Mouse (Mus musculus): Measurements from ENCODE around the gene Hoxb6. TPM values are rescaled to one million over a fixed set of nuclear protein-coding genes. Genes with fewer than 3 reads are reported as not detected.

The Hoxb6 gene
- polyA plus RNA-seq, 1 experiment from 2014 or later: 87.2 TPM

- Histone ChIP-seq H3K9me3 (ENCODE audit: control insufficient read depth, low read length) (no peaks in the 10 kb centered on the region), H3K4me2 (ENCODE audit: low read depth) (peak overlapping the region; percentile 100), H3K4me3 (ENCODE audit: low read depth, low read length) (peak overlapping the region; percentile 60), H3K27ac (ENCODE audit: low read depth, low read length) (peak overlapping the region; percentile 100), H3K27me3 (ENCODE audit: control insufficient read depth, insufficient read depth, low read length) (no peaks in the 10 kb centered on the region), H3K4me1 (ENCODE audit: control insufficient read depth, insufficient read depth, low read length) (peaks cover 85% of the 10 kb centered on the region), H3K9ac (ENCODE audit: low read length) (peak overlapping the region; percentile 100), H3K36me3 (ENCODE audit: control insufficient read depth, insufficient read depth, low read length) (peaks cover 3% of the 10 kb centered on the region; the same call in 1 of the 2 replicates)
- WGBS: 9% methylated on average over 7 of the region's 7 CpGs
- ATAC-seq (ENCODE audit: insufficient read depth, low FRiP score, low TSS enrichment): no peak
- DNase-seq (ENCODE audit: low spot score): peak; percentile 54
Observed at GRCm38 (mm10) chr11:96338957-96339855, 46.9 kb downstream of the Hoxb6 start.

GRCm38 (mm10) chr11:96340698-96341365 is 48.6 kb downstream of the Hoxb6 start:
- H3K4me2 ChIP-seq (ENCODE audit: low read depth): peak overlapping the region; percentile 100
- peak overlapping the region; percentile 100 for H3K9ac ChIP-seq (ENCODE audit: low read length)
- ATAC-seq (ENCODE audit: insufficient read depth, low FRiP score, low TSS enrichment): peak; percentile 76
- peak overlapping the region; percentile 100 for H3K27ac ChIP-seq (ENCODE audit: low read depth, low read length)
- peak; percentile 88 for DNase-seq (ENCODE audit: low spot score)
- H3K9me3 ChIP-seq (ENCODE audit: control insufficient read depth, low read length): no peaks in the 10 kb centered on the region
- 0% methylated on average over 34 of the region's 36 CpGs for WGBS
- H3K4me3 ChIP-seq (ENCODE audit: low read depth, low read length): peak overlapping the region; percentile 60
- H3K36me3 ChIP-seq (ENCODE audit: control insufficient read depth, insufficient read depth, low read length): peaks cover under 1% of the 10 kb centered on the region
- peaks cover 86% of the 10 kb centered on the region for H3K4me1 ChIP-seq (ENCODE audit: control insufficient read depth, insufficient read depth, low read length)
- H3K27me3 ChIP-seq (ENCODE audit: control insufficient read depth, insufficient read depth, low read length): no peaks in the 10 kb centered on the region

- Histone ChIP-seq H3K9me3 (ENCODE audit: control insufficient read depth, low read length) (no peaks in the 10 kb centered on the region), H3K4me2 (ENCODE audit: low read depth) (peak overlapping the region; percentile 100), H3K4me3 (ENCODE audit: low read depth, low read length) (peak overlapping the region; percentile 60), H3K36me3 (ENCODE audit: control insufficient read depth, insufficient read depth, low read length) (peaks cover 5% of the 10 kb centered on the region), H3K9ac (ENCODE audit: low read length) (peak overlapping the region; percentile 99), H3K4me1 (ENCODE audit: control insufficient read depth, insufficient read depth, low read length) (peaks cover 86% of the 10 kb centered on the region), H3K27ac (ENCODE audit: low read depth, low read length) (peak overlapping the region; percentile 100), H3K27me3 (ENCODE audit: control insufficient read depth, insufficient read depth, low read length) (no peaks in the 10 kb centered on the region)
- 1% methylated on average over 40 of the region's 40 CpGs for WGBS
- ATAC-seq (ENCODE audit: insufficient read depth, low FRiP score, low TSS enrichment) (no peak), DNase-seq (ENCODE audit: low spot score) (peak; percentile 59)
Observed at GRCm38 (mm10) chr11:96341701-96342575, 49.7 kb downstream of the Hoxb6 start.

GRCm38 (mm10) chr11:96342576-96342930 is 50.3 kb downstream of the Hoxb6 start:
- H3K4me2 ChIP-seq (ENCODE audit: low read depth): peak overlapping the region; percentile 100
- H3K9me3 ChIP-seq (ENCODE audit: control insufficient read depth, low read length): no peaks in the 10 kb centered on the region
- peak overlapping the region; percentile 60 for H3K4me3 ChIP-seq (ENCODE audit: low read depth, low read length)
- H3K27ac ChIP-seq (ENCODE audit: low read depth, low read length): peak overlapping the region; percentile 100
- peaks cover 5% of the 10 kb centered on the region for H3K36me3 ChIP-seq (ENCODE audit: control insufficient read depth, insufficient read depth, low read length)
- WGBS: 1% methylated on average over 4 of the region's 4 CpGs
- no peaks in the 10 kb centered on the region for H3K27me3 ChIP-seq (ENCODE audit: control insufficient read depth, insufficient read depth, low read length)
- peak; percentile 39 for DNase-seq (ENCODE audit: low spot score)
- no peak for ATAC-seq (ENCODE audit: insufficient read depth, low FRiP score, low TSS enrichment)
- peak overlapping the region; percentile 99 for H3K9ac ChIP-seq (ENCODE audit: low read length)
- peaks cover 83% of the 10 kb centered on the region for H3K4me1 ChIP-seq (ENCODE audit: control insufficient read depth, insufficient read depth, low read length)

GRCm38 (mm10) chr11:96343206-96343745 is 51.0 kb downstream of the Hoxb6 start:
- H3K27me3 ChIP-seq (ENCODE audit: control insufficient read depth, insufficient read depth, low read length): no peaks in the 10 kb centered on the region
- DNase-seq (ENCODE audit: low spot score) (peak; percentile 63), ATAC-seq (ENCODE audit: insufficient read depth, low FRiP score, low TSS enrichment) (no peak)
- peak overlapping the region; percentile 100 for H3K27ac ChIP-seq (ENCODE audit: low read depth, low read length)
- H3K4me2 ChIP-seq (ENCODE audit: low read depth): peak overlapping the region; percentile 100
- H3K4me3 ChIP-seq (ENCODE audit: low read depth, low read length): peak overlapping the region; percentile 60
- WGBS: 11% methylated on average over 2 of the region's 2 CpGs
- H3K4me1 ChIP-seq (ENCODE audit: control insufficient read depth, insufficient read depth, low read length): peaks cover 80% of the 10 kb centered on the region
- peaks cover 5% of the 10 kb centered on the region for H3K36me3 ChIP-seq (ENCODE audit: control insufficient read depth, insufficient read depth, low read length)
- no peaks in the 10 kb centered on the region for H3K9me3 ChIP-seq (ENCODE audit: control insufficient read depth, low read length)
- H3K9ac ChIP-seq (ENCODE audit: low read length): peak overlapping the region; percentile 99

GRCm38 (mm10) chr11:96344061-96344877 is 52.0 kb downstream of the Hoxb6 start:
- Histone ChIP-seq H3K4me2 (ENCODE audit: low read depth) (peak overlapping the region; percentile 100), H3K9me3 (ENCODE audit: control insufficient read depth, low read length) (no peaks in the 10 kb centered on the region), H3K27ac (ENCODE audit: low read depth, low read length) (peak overlapping the region; percentile 100), H3K4me1 (ENCODE audit: control insufficient read depth, insufficient read depth, low read length) (peaks cover 77% of the 10 kb centered on the region), H3K9ac (ENCODE audit: low read length) (peak overlapping the region; percentile 99), H3K4me3 (ENCODE audit: low read depth, low read length) (peak overlapping the region; percentile 41), H3K36me3 (ENCODE audit: control insufficient read depth, insufficient read depth, low read length) (peaks cover 5% of the 10 kb centered on the region), H3K27me3 (ENCODE audit: control insufficient read depth, insufficient read depth, low read length) (no peaks in the 10 kb centered on the region)
- WGBS: 4% methylated on average over 40 of the region's 40 CpGs
- ATAC-seq (ENCODE audit: insufficient read depth, low FRiP score, low TSS enrichment) (no peak), DNase-seq (ENCODE audit: low spot score) (peak; percentile 84)

GRCm38 (mm10) chr11:96344878-96345159 is 52.5 kb downstream of the Hoxb6 start:
- Histone ChIP-seq H3K27me3 (ENCODE audit: control insufficient read depth, insufficient read depth, low read length) (no peaks in the 10 kb centered on the region), H3K4me3 (ENCODE audit: low read depth, low read length) (peak overlapping the region; percentile 41), H3K4me2 (ENCODE audit: low read depth) (peak overlapping the region; percentile 100), H3K36me3 (ENCODE audit: control insufficient read depth, insufficient read depth, low read length) (peaks cover 5% of the 10 kb centered on the region), H3K9ac (ENCODE audit: low read length) (peak overlapping the region; percentile 99), H3K4me1 (ENCODE audit: control insufficient read depth, insufficient read depth, low read length) (peaks cover 76% of the 10 kb centered on the region), H3K9me3 (ENCODE audit: control insufficient read depth, low read length) (no peaks in the 10 kb centered on the region), H3K27ac (ENCODE audit: low read depth, low read length) (peak overlapping the region; percentile 100)
- DNase-seq (ENCODE audit: low spot score) (peak; percentile 76), ATAC-seq (ENCODE audit: insufficient read depth, low FRiP score, low TSS enrichment) (no peak)
- 2% methylated on average over 6 of the region's 6 CpGs for WGBS

Data from neural tube, embryonic 11.5 days (tissue).